Mouse (Mus musculus): Measurements from ENCODE around the gene Etv6. TPM values are rescaled to one million over a fixed set of nuclear protein-coding genes. Genes with fewer than 3 reads are reported as not detected.

The Etv6 gene
- polyA plus RNA-seq, 1 experiment from 2014 or later = 11.7 TPM

- Histone ChIP-seq H3K4me1 (peaks cover 25% of the 10 kb centered on the region), H3K27ac (peak overlapping the region; percentile 100), H3K27me3 (no peaks in the 10 kb centered on the region), H3K9me3 (no peaks in the 10 kb centered on the region), H3K9ac (peak overlapping the region; percentile 91), H3K36me3 (no peaks in the 10 kb centered on the region), H3K4me3 (peak overlapping the region; percentile 74), H3K4me2 (peak overlapping the region; percentile 57)
- 1% methylated on average over 8 of the region's 8 CpGs for WGBS
- no peak for ATAC-seq (ENCODE audit: insufficient number of reproducible peaks, low FRiP score, low TSS enrichment, low read depth)
Observed at GRCm38 (mm10) chr6:134034436-134034835, 1.1 kb upstream of the Etv6 start.

- no peaks in the 10 kb centered on the region for H3K27me3 ChIP-seq
- H3K4me2 ChIP-seq = peak overlapping the region; percentile 57
- WGBS = under 1% methylated on average over 55 of the region's 55 CpGs
Observed at GRCm38 (mm10) chr6:134034904-134035489, 503 bp upstream of the Etv6 start.

GRCm38 (mm10) chr6:134036491-134036911, 1.0 kb downstream of the Etv6 start:
- Histone ChIP-seq H3K36me3 (no peaks in the 10 kb centered on the region), H3K9me3 (no peaks in the 10 kb centered on the region), H3K4me1 (peaks cover 37% of the 10 kb centered on the region), H3K27me3 (no peaks in the 10 kb centered on the region), H3K4me3 (peak overlapping the region; percentile 74), H3K27ac (peak overlapping the region; percentile 100), H3K9ac (peak overlapping the region; percentile 91), H3K4me2 (peak overlapping the region; percentile 57)
- WGBS = under 1% methylated on average over 8 of the region's 8 CpGs
- ATAC-seq (ENCODE audit: insufficient number of reproducible peaks, low FRiP score, low TSS enrichment, low read depth) = no peak

More at GRCm38 (mm10) chr6:134034904-134035489, 503 bp upstream of the Etv6 start:
- Histone ChIP-seq H3K9me3 (no peaks in the 10 kb centered on the region), H3K27ac (peak overlapping the region; percentile 100), H3K9ac (peak overlapping the region; percentile 91), H3K4me3 (peak overlapping the region; percentile 74), H3K4me1 (peaks cover 25% of the 10 kb centered on the region), H3K36me3 (no peaks in the 10 kb centered on the region)
- ATAC-seq (ENCODE audit: insufficient number of reproducible peaks, low FRiP score, low TSS enrichment, low read depth) = peak; percentile 85

- Histone ChIP-seq H3K36me3 (no peaks in the 10 kb centered on the region), H3K27ac (0 out of 2 replicates have a peak overlapping the region, but pooled peaks have one; percentile 27), H3K4me3 (peak overlapping the region; percentile 74), H3K4me1 (peaks cover 41% of the 10 kb centered on the region), H3K9ac (0 out of 2 replicates have a peak overlapping the region, but pooled peaks have one; percentile 23), H3K9me3 (no peaks in the 10 kb centered on the region), H3K4me2 (peak overlapping the region; percentile 57), H3K27me3 (no peaks in the 10 kb centered on the region)
- WGBS = 7% methylated on average over 3 of the region's 3 CpGs
- ATAC-seq (ENCODE audit: insufficient number of reproducible peaks, low FRiP score, low TSS enrichment, low read depth) = no peak
Observed at GRCm38 (mm10) chr6:134036951-134037431, 1.5 kb downstream of the Etv6 start.

- Histone ChIP-seq H3K4me3 (peak overlapping the region; percentile 9; the same call in 1 of the 2 replicates), H3K9ac (no peak overlapping the region), H3K27me3 (no peaks in the 10 kb centered on the region), H3K27ac (no peak overlapping the region), H3K9me3 (no peaks in the 10 kb centered on the region), H3K4me1 (peaks cover 43% of the 10 kb centered on the region), H3K36me3 (no peaks in the 10 kb centered on the region), H3K4me2 (peak overlapping the region; percentile 57)
- 28% methylated on average over 10 of the region's 10 CpGs for WGBS
- no peak for ATAC-seq (ENCODE audit: insufficient number of reproducible peaks, low FRiP score, low TSS enrichment, low read depth)
Observed at GRCm38 (mm10) chr6:134037960-134038359, 2.5 kb downstream of the Etv6 start.

- H3K27ac ChIP-seq = no peak overlapping the region
- H3K9ac ChIP-seq = no peak overlapping the region
- 33% methylated on average over 6 of the region's 6 CpGs for WGBS
- H3K4me2 ChIP-seq = 0 out of 2 replicates have a peak overlapping the region, but pooled peaks have one; percentile 5
- H3K27me3 ChIP-seq = no peaks in the 10 kb centered on the region
- H3K9me3 ChIP-seq = no peaks in the 10 kb centered on the region
- H3K4me1 ChIP-seq = peaks cover 50% of the 10 kb centered on the region
- no peak for ATAC-seq (ENCODE audit: insufficient number of reproducible peaks, low FRiP score, low TSS enrichment, low read depth)
- no peaks in the 10 kb centered on the region for H3K36me3 ChIP-seq
- no peak overlapping the region for H3K4me3 ChIP-seq
Observed at GRCm38 (mm10) chr6:134038881-134039280, 3.4 kb downstream of the Etv6 start.

- Histone ChIP-seq H3K36me3 (no peaks in the 10 kb centered on the region), H3K4me1 (peaks cover 49% of the 10 kb centered on the region), H3K4me3 (no peak overlapping the region), H3K9ac (no peak overlapping the region), H3K27me3 (no peaks in the 10 kb centered on the region), H3K27ac (no peak overlapping the region), H3K4me2 (no peak overlapping the region), H3K9me3 (no peaks in the 10 kb centered on the region)
- 76% methylated on average over 8 of the region's 8 CpGs for WGBS
- no peak for ATAC-seq (ENCODE audit: insufficient number of reproducible peaks, low FRiP score, low TSS enrichment, low read depth)
Observed at GRCm38 (mm10) chr6:134039351-134039750, 3.9 kb downstream of the Etv6 start.

GRCm38 (mm10) chr6:134040312-134040711, 4.8 kb downstream of the Etv6 start:
- Histone ChIP-seq H3K9ac (no peak overlapping the region), H3K36me3 (no peaks in the 10 kb centered on the region), H3K4me1 (peaks cover 53% of the 10 kb centered on the region), H3K4me3 (no peak overlapping the region), H3K4me2 (no peak overlapping the region), H3K27ac (no peak overlapping the region), H3K9me3 (no peaks in the 10 kb centered on the region), H3K27me3 (no peaks in the 10 kb centered on the region)
- 45% methylated on average over 3 of the region's 3 CpGs for WGBS
- no peak for ATAC-seq (ENCODE audit: insufficient number of reproducible peaks, low FRiP score, low TSS enrichment, low read depth)

GRCm38 (mm10) chr6:134041286-134041685, 5.8 kb downstream of the Etv6 start:
- no peak overlapping the region for H3K4me3 ChIP-seq
- H3K9me3 ChIP-seq = no peaks in the 10 kb centered on the region
- H3K27ac ChIP-seq = 0 out of 2 replicates have a peak overlapping the region, but pooled peaks have one; percentile 8
- H3K36me3 ChIP-seq = no peaks in the 10 kb centered on the region
- no peak overlapping the region for H3K9ac ChIP-seq
- no peak for ATAC-seq (ENCODE audit: insufficient number of reproducible peaks, low FRiP score, low TSS enrichment, low read depth)
- H3K27me3 ChIP-seq = no peaks in the 10 kb centered on the region
- H3K4me1 ChIP-seq = peaks cover 56% of the 10 kb centered on the region
- WGBS = 46% methylated on average over 7 of the region's 7 CpGs
- no peak overlapping the region for H3K4me2 ChIP-seq

- Histone ChIP-seq H3K4me1 (peaks cover 55% of the 10 kb centered on the region), H3K36me3 (no peaks in the 10 kb centered on the region), H3K4me3 (no peak overlapping the region), H3K27ac (0 out of 2 replicates have a peak overlapping the region, but pooled peaks have one; percentile 8), H3K4me2 (no peak overlapping the region), H3K27me3 (no peaks in the 10 kb centered on the region), H3K9ac (no peak overlapping the region), H3K9me3 (no peaks in the 10 kb centered on the region)
- WGBS = 28% methylated on average over 12 of the region's 12 CpGs
- no peak for ATAC-seq (ENCODE audit: insufficient number of reproducible peaks, low FRiP score, low TSS enrichment, low read depth)
Observed at GRCm38 (mm10) chr6:134041916-134042315, 6.4 kb downstream of the Etv6 start.

GRCm38 (mm10) chr6:134043545-134043944, 8.0 kb downstream of the Etv6 start:
- no peak overlapping the region for H3K9ac ChIP-seq
- no peak overlapping the region for H3K4me2 ChIP-seq
- no peaks in the 10 kb centered on the region for H3K9me3 ChIP-seq
- ATAC-seq (ENCODE audit: insufficient number of reproducible peaks, low FRiP score, low TSS enrichment, low read depth) = no peak
- 0 out of 2 replicates have a peak overlapping the region, but pooled peaks have one; percentile 3 for H3K27ac ChIP-seq
- no peaks in the 10 kb centered on the region for H3K36me3 ChIP-seq
- WGBS = 20% methylated on average over 7 of the region's 7 CpGs
- no peak overlapping the region for H3K4me3 ChIP-seq
- no peaks in the 10 kb centered on the region for H3K27me3 ChIP-seq
- peaks cover 42% of the 10 kb centered on the region for H3K4me1 ChIP-seq

- Histone ChIP-seq H3K4me1 (peaks cover 40% of the 10 kb centered on the region), H3K4me3 (no peak overlapping the region), H3K9me3 (no peaks in the 10 kb centered on the region), H3K36me3 (no peaks in the 10 kb centered on the region), H3K27me3 (no peaks in the 10 kb centered on the region), H3K27ac (no peak overlapping the region), H3K4me2 (no peak overlapping the region), H3K9ac (no peak overlapping the region)
- 72% methylated on average over 9 of the region's 9 CpGs for WGBS
- ATAC-seq (ENCODE audit: insufficient number of reproducible peaks, low FRiP score, low TSS enrichment, low read depth) = no peak
Observed at GRCm38 (mm10) chr6:134045092-134045868, 9.8 kb downstream of the Etv6 start.
